Mouse (Mus musculus): Measurements from ENCODE around the gene AU022252.

Gene AU022252

GRCm38 (mm10) chr4:119189864-119190263 is 42.6 kb downstream of the AU022252 start, which contains the start of gene Ermap:
Gene Ermap, minus strand, starts transcription at chr4:119190011.
- intact Hi-C loops (cut with DNase I): no loop called here

- intact Hi-C loops (cut with DNase I): no loop called here
Observed at GRCm38 (mm10) chr4:119189392-119189791, 43.1 kb downstream of the AU022252 start.

- intact Hi-C loops (cut with DNase I): no loop called here
Observed at GRCm38 (mm10) chr4:119188060-119188785, 44.3 kb downstream of the AU022252 start.

GRCm38 (mm10) chr4:119185771-119186170 is 46.7 kb downstream of the AU022252 start:
- intact Hi-C loops (cut with DNase I): no loop called here

- intact Hi-C loops (cut with DNase I): no loop called here
Observed at GRCm38 (mm10) chr4:119183525-119183924, 49.0 kb downstream of the AU022252 start.

- intact Hi-C loops (cut with DNase I): no loop called here
Observed at GRCm38 (mm10) chr4:119181456-119181855, 51.1 kb downstream of the AU022252 start.

- intact Hi-C loops (cut with DNase I): no loop called here
Observed at GRCm38 (mm10) chr4:119180133-119180707, 52.3 kb downstream of the AU022252 start.

- intact Hi-C loops (cut with DNase I): no loop called here
Observed at GRCm38 (mm10) chr4:119178331-119178730, 54.2 kb downstream of the AU022252 start.

- intact Hi-C loops (cut with DNase I): no loop called here
Observed at GRCm38 (mm10) chr4:119177702-119178101, 54.8 kb downstream of the AU022252 start.

- intact Hi-C loops (cut with DNase I): no loop called here
Observed at GRCm38 (mm10) chr4:119173851-119174453, 58.6 kb downstream of the AU022252 start, which contains the start of gene Zfp691. Gene Zfp691, minus strand, starts transcription at chr4:119174195.

GRCm38 (mm10) chr4:119172919-119173650 is 59.4 kb downstream of the AU022252 start:
- intact Hi-C loops (cut with DNase I): no loop called here

- intact Hi-C loops (cut with DNase I): loop anchor here (1.0 to 5.0 kb wide), 3 partner anchors 25 to 162 kb away; no protein-coding TSS in a partner anchor
Observed at GRCm38 (mm10) chr4:119167663-119168062, 64.8 kb downstream of the AU022252 start.

GRCm38 (mm10) chr4:119167068-119167467 is 65.4 kb downstream of the AU022252 start:
- intact Hi-C loops (cut with DNase I): loop anchor here (1.0 to 5.0 kb wide), 3 partner anchors 24 to 162 kb away; no protein-coding TSS in a partner anchor

GRCm38 (mm10) chr4:119165916-119166315 is 66.6 kb downstream of the AU022252 start:
- intact Hi-C loops (cut with DNase I): loop anchor here (2.0 to 5.0 kb wide), 2 partner anchors 23 to 36 kb away; no protein-coding TSS in a partner anchor

GRCm38 (mm10) chr4:119162990-119163389 is 69.5 kb downstream of the AU022252 start:
- intact Hi-C loops (cut with DNase I): no loop called here

GRCm38 (mm10) chr4:119161358-119161757 is 71.2 kb downstream of the AU022252 start:
- intact Hi-C loops (cut with DNase I): no loop called here

- intact Hi-C loops (cut with DNase I): loop anchor here (5.0 kb wide), 1 partner anchor 49 kb away; no protein-coding TSS in a partner anchor
Observed at GRCm38 (mm10) chr4:119157891-119158290, 74.6 kb downstream of the AU022252 start.

- intact Hi-C loops (cut with DNase I): loop anchor here (5.0 kb wide), 1 partner anchor 50 kb away; no protein-coding TSS in a partner anchor
Observed at GRCm38 (mm10) chr4:119157186-119157585, 75.3 kb downstream of the AU022252 start.
